Mouse (Mus musculus): ENCODE data around the gene Trit1. TPM values are rescaled to one million over a fixed set of nuclear protein-coding genes. Genes with fewer than 3 reads are reported as not detected.
"Not testable (repeated sequence)": the region's sequence is repeated elsewhere in the genome, so short reads cannot be mapped to it uniquely, and the experiment has no call there.

Trit1 gene
- polyA plus RNA-seq, 1 experiment from 2014 or later: 27.6 TPM

DNA sequence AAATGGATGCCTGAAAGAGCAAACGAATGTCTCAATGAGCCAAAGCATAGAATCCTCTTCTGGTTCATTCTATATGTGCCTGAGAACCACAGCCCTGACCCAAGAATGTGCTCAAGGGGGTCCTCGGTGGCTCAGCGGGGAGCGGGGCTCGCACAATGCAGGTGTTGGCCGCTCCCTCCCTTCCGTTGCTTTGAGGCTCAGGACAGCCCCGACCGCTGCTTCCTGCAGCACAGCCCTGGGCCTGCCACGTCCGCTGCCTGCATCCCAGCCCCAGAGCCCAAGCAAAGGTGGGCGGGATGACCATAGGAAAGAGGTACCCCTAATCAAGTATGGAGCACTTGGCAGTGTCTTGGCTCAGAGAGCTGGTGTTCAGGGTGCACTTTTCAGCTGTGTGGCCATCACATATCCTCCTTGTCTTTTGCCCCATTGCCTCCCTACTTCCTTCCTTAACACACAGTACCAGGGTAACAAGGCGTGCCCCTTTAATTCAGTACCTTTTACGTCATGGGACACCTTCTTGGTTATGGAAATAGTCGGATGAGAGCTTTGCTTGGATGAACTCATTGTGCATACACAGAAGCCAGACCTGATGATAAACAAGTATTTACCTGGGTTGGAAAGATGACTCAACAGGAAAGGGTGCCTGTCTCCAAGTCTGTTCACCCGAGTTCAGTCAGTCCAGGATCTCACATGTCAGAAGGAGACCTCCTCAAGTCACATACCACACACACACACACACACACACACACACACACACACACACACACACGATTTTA is 32.7 kb upstream of the Trit1 start:
- H3K27ac ChIP-seq (replicated peaks): peak overlapping the region; percentile 58
- WGBS: 24% methylated on average over 17 of the region's 17 CpGs
- H3K9me3 ChIP-seq (replicated peaks): no peaks in the 10 kb centered on the region
- no peaks in the 10 kb centered on the region for H3K36me3 ChIP-seq
- H3K4me3 ChIP-seq: peak overlapping the region; percentile 34
- no peak for DNase-seq (ENCODE audit: low spot score)
- H3K27me3 ChIP-seq (ENCODE audit: low read depth, poor library complexity, severe bottlenecking): peaks cover 36% of the 10 kb centered on the region
- H3K4me1 ChIP-seq: peaks cover 17% of the 10 kb centered on the region

GRCm38 (mm10) chr4:122985110-122985509 is 31.3 kb upstream of the Trit1 start:
- Histone ChIP-seq H3K36me3 (no peaks in the 10 kb centered on the region), H3K9me3 (replicated peaks) (no peaks in the 10 kb centered on the region), H3K4me3 (no peak overlapping the region), H3K4me1 (peaks cover 17% of the 10 kb centered on the region), H3K27ac (replicated peaks) (no peak overlapping the region), H3K27me3 (ENCODE audit: low read depth, poor library complexity, severe bottlenecking) (peaks cover 36% of the 10 kb centered on the region)
- peak; percentile 50 for DNase-seq (ENCODE audit: low spot score)
- 57% methylated on average over 8 of the region's 8 CpGs for WGBS

DNA sequence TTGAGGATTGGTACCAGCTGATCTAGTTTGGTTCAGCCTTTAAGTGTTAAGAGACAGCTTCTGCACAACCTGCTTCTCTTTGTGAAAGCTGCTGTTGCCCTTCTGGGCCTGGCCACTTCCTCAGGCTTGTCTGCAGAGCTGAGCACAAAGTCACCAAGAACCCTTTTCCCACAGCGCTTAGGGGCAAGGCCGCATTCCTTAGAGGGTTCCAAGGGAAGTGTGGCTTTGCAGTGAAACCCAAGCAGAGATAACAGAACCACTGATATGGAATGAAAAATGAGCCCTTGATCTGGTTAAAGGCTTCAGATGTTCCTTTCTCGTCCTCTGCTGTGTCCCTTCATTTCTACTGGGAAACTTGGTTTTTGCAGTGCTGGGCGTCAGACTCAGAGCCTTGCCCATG is 29.0 kb upstream of the Trit1 start:
- no peak for DNase-seq (ENCODE audit: low spot score)
- no peak overlapping the region for H3K4me3 ChIP-seq
- WGBS: 86% methylated on average over 4 of the region's 4 CpGs
- peaks cover 22% of the 10 kb centered on the region for H3K27me3 ChIP-seq (ENCODE audit: low read depth, poor library complexity, severe bottlenecking)
- H3K27ac ChIP-seq (replicated peaks): no peak overlapping the region; the same call in 1 of the 2 replicates
- no peaks in the 10 kb centered on the region for H3K36me3 ChIP-seq
- H3K4me1 ChIP-seq: peaks cover 13% of the 10 kb centered on the region
- peaks cover 4% of the 10 kb centered on the region; the same call in 1 of the 2 replicates for H3K9me3 ChIP-seq (replicated peaks)

DNA sequence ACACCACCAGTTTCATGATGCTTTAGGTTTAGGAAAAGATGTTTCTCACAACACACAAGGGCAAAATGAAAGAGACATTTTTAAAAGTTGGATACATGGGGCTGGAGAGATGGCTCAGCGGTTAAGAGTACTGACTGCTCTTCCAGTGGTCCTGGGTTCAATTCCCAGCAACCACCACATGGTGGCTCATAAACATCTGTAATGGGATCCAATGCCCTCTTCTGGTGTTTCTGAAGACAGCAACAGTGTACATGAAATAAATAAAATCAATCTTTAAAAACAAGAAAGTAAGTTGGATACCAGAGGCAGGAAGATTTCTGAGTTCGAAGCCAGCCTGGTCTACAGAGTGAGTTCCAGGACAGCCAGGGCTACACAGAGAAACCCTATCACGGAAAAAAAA is 28.4 kb upstream of the Trit1 start:
- H3K9me3 ChIP-seq (replicated peaks); H3K36me3 ChIP-seq; H3K27ac ChIP-seq (replicated peaks); H3K4me3 ChIP-seq; H3K4me1 ChIP-seq; DNase-seq (ENCODE audit: low spot score): not testable (repeated sequence)
- 53% methylated on average over 3 of the region's 3 CpGs for WGBS
- peaks cover 16% of the 10 kb centered on the region for H3K27me3 ChIP-seq (ENCODE audit: low read depth, poor library complexity, severe bottlenecking)

- H3K27ac ChIP-seq (replicated peaks): no peak overlapping the region
- DNase-seq (ENCODE audit: low spot score): no peak
- WGBS: 84% methylated on average over 1 of the region's 1 CpGs
- no peaks in the 10 kb centered on the region for H3K36me3 ChIP-seq
- no peaks in the 10 kb centered on the region for H3K27me3 ChIP-seq (ENCODE audit: low read depth, poor library complexity, severe bottlenecking)
- H3K4me3 ChIP-seq: no peak overlapping the region
- peaks cover 4% of the 10 kb centered on the region; the same call in 1 of the 2 replicates for H3K9me3 ChIP-seq (replicated peaks)
- peaks cover 16% of the 10 kb centered on the region for H3K4me1 ChIP-seq
Observed at GRCm38 (mm10) chr4:122991177-122991576, 25.2 kb upstream of the Trit1 start.

GRCm38 (mm10) chr4:122992276-122992675 is 24.1 kb upstream of the Trit1 start:
- Histone ChIP-seq H3K36me3 (no peaks in the 10 kb centered on the region), H3K27me3 (ENCODE audit: low read depth, poor library complexity, severe bottlenecking) (no peaks in the 10 kb centered on the region), H3K4me1 (peaks cover 16% of the 10 kb centered on the region), H3K4me3 (no peak overlapping the region), H3K27ac (replicated peaks) (no peak overlapping the region), H3K9me3 (replicated peaks) (peaks cover 4% of the 10 kb centered on the region; the same call in 1 of the 2 replicates)
- WGBS: 74% methylated on average over 3 of the region's 3 CpGs
- DNase-seq (ENCODE audit: low spot score): no peak

- Histone ChIP-seq H3K4me3 (peak within 1 kb of the TSS; percentile 99), H3K27ac (replicated peaks) (peak within 1 kb of the TSS; percentile 99), H3K9me3 (replicated peaks) (peaks cover 4% of the 10 kb centered on the region; the same call in 1 of the 2 replicates), H3K27me3 (ENCODE audit: low read depth, poor library complexity, severe bottlenecking) (0 out of 2 replicates have a peak, but pooled peaks cover 6% of the 10 kb centered on the region), H3K36me3 (peaks cover 10% of the 10 kb centered on the region), H3K4me1 (peaks cover 42% of the 10 kb centered on the region)
- DNase-seq (ENCODE audit: low spot score): peak; percentile 91
- WGBS: under 1% methylated on average over 69 of the region's 69 CpGs
Observed at GRCm38 (mm10) chr4:122995404-122996220, 20.8 kb upstream of the Trit1 start, which contains the start of gene Mycl. TSS of gene Mycl (plus strand) at chr4:122995652.

- Histone ChIP-seq H3K36me3 (peaks cover 16% of the 10 kb centered on the region), H3K4me1 (peaks cover 48% of the 10 kb centered on the region), H3K4me3 (peak overlapping the region; percentile 99), H3K9me3 (replicated peaks) (no peaks in the 10 kb centered on the region), H3K27me3 (ENCODE audit: low read depth, poor library complexity, severe bottlenecking) (0 out of 2 replicates have a peak, but pooled peaks cover 6% of the 10 kb centered on the region), H3K27ac (replicated peaks) (peak overlapping the region; percentile 99)
- under 1% methylated on average over 32 of the region's 32 CpGs for WGBS
- no peak for DNase-seq (ENCODE audit: low spot score)
Observed at GRCm38 (mm10) chr4:122996221-122996617, 20.2 kb upstream of the Trit1 start.

- under 1% methylated on average over 47 of the region's 47 CpGs for WGBS
- DNase-seq (ENCODE audit: low spot score): peak; percentile 79
- peaks cover 54% of the 10 kb centered on the region for H3K4me1 ChIP-seq
- H3K27me3 ChIP-seq (ENCODE audit: low read depth, poor library complexity, severe bottlenecking): 0 out of 2 replicates have a peak, but pooled peaks cover 6% of the 10 kb centered on the region
- no peaks in the 10 kb centered on the region for H3K9me3 ChIP-seq (replicated peaks)
- H3K27ac ChIP-seq (replicated peaks): peak overlapping the region; percentile 99
- peaks cover 21% of the 10 kb centered on the region for H3K36me3 ChIP-seq
- H3K4me3 ChIP-seq: peak overlapping the region; percentile 99
Observed at GRCm38 (mm10) chr4:122996618-122997381, 19.6 kb upstream of the Trit1 start.

- Histone ChIP-seq H3K4me1 (peaks cover 73% of the 10 kb centered on the region), H3K9me3 (replicated peaks) (no peaks in the 10 kb centered on the region), H3K27ac (replicated peaks) (peak overlapping the region; percentile 99), H3K36me3 (peaks cover 40% of the 10 kb centered on the region), H3K27me3 (ENCODE audit: low read depth, poor library complexity, severe bottlenecking) (0 out of 2 replicates have a peak, but pooled peaks cover 6% of the 10 kb centered on the region), H3K4me3 (peak overlapping the region; percentile 99)
- 3% methylated on average over 12 of the region's 12 CpGs for WGBS
- peak; percentile 89 for DNase-seq (ENCODE audit: low spot score)
Observed at GRCm38 (mm10) chr4:122998537-122999262, 17.7 kb upstream of the Trit1 start.

GRCm38 (mm10) chr4:122999263-122999691 is 17.1 kb upstream of the Trit1 start:
- peaks cover 76% of the 10 kb centered on the region for H3K4me1 ChIP-seq
- peaks cover 45% of the 10 kb centered on the region for H3K36me3 ChIP-seq
- H3K4me3 ChIP-seq: peak overlapping the region; percentile 99
- peak overlapping the region; percentile 99 for H3K27ac ChIP-seq (replicated peaks)
- no peaks in the 10 kb centered on the region for H3K9me3 ChIP-seq (replicated peaks)
- WGBS: 9% methylated on average over 4 of the region's 4 CpGs
- H3K27me3 ChIP-seq (ENCODE audit: low read depth, poor library complexity, severe bottlenecking): 0 out of 2 replicates have a peak, but pooled peaks cover 6% of the 10 kb centered on the region
- DNase-seq (ENCODE audit: low spot score): peak; percentile 83
